Mouse (Mus musculus) cortical plate, adult 2 months (tissue): ENCODE results near the gene Aldh1l1. TPM values are rescaled to one million over a fixed set of nuclear protein-coding genes. Genes with fewer than 3 reads are reported as not detected.
"Not testable (repeated sequence)": the region's sequence is repeated elsewhere in the genome, so short reads cannot be mapped to it uniquely, and the experiment has no call there.

ENCODE experiments used
- H3K27ac ChIP-seq: fragments of 200-500 bp; 2 replicates; pipeline ENCODE4 v1.5.1; 2012; ENCODE audit warnings: low read length, control low read depth, inconsistent platforms; ENCODE audit not compliant: insufficient read depth
- H3K4me1 ChIP-seq: fragments of 200-500 bp; 2 replicates; pipeline ENCODE4 v1.6.1; 2011; ENCODE audit warnings: low read length; ENCODE audit not compliant: control insufficient read depth, insufficient read depth
- H3K4me3 ChIP-seq: fragments of 200-500 bp; 2 replicates; pipeline ENCODE4 v1.5.1; 2011; ENCODE audit warnings: mild to moderate bottlenecking, low read length, control low read depth; ENCODE audit not compliant: insufficient read depth
- CTCF ChIP-seq: fragments of 200-500 bp; IDR thresholded peaks from 2 replicates; pipeline ENCODE4 v1.5.1; 2011; ENCODE audit warnings: mild to moderate bottlenecking, control low read depth, low read length; ENCODE audit not compliant: insufficient read depth; ENCODE audit errors: extremely low read depth
- POLR2A ChIP-seq: fragments of 200-500 bp; IDR thresholded peaks from 2 replicates; pipeline ENCODE4 v1.6.1; 2011; ENCODE audit warnings: mild to moderate bottlenecking, low read length, control low read depth; ENCODE audit not compliant: insufficient read depth; ENCODE audit errors: extremely low read depth
- polyA plus RNA-seq: library from polyadenylated mRNA; depleted of rRNA; stranded (reverse); fragments of >200 nt; gene quantifications from 2 replicates; pipeline ENCODE4 v1.2.3, GENCODE M21; 2012

Gene Aldh1l1
- polyA plus RNA-seq, 1 experiment, result 83.1 TPM

- H3K27ac ChIP-seq, result no peak overlapping the region
- TF ChIP-seq CTCF, result no peak
- no peak for TF ChIP-seq POLR2A
- H3K4me1 ChIP-seq, result no peaks in the 10 kb centered on the region
- H3K4me3 ChIP-seq, result no peak overlapping the region
Observed at GRCm38 (mm10) chr6:90624733-90625132, 138.5 kb downstream of the Aldh1l1 start.

- H3K4me3 ChIP-seq, result no peak overlapping the region
- TF ChIP-seq CTCF (no peak), POLR2A (no peak)
- no peak overlapping the region for H3K27ac ChIP-seq
- H3K4me1 ChIP-seq, result no peaks in the 10 kb centered on the region
Observed at GRCm38 (mm10) chr6:90625207-90625994, 139.2 kb downstream of the Aldh1l1 start.

GRCm38 (mm10) chr6:90627556-90627955, 141.3 kb downstream of the Aldh1l1 start:
- Histone ChIP-seq H3K4me3 (no peak overlapping the region), H3K4me1 (no peaks in the 10 kb centered on the region), H3K27ac (no peak overlapping the region)
- TF ChIP-seq POLR2A (no peak), CTCF (no peak)

GRCm38 (mm10) chr6:90629506-90629905, 143.3 kb downstream of the Aldh1l1 start:
- H3K4me1 ChIP-seq, result no peaks in the 10 kb centered on the region
- no peak overlapping the region for H3K4me3 ChIP-seq
- TF ChIP-seq CTCF (no peak), POLR2A (no peak)
- H3K27ac ChIP-seq, result no peak overlapping the region

- Histone ChIP-seq H3K4me1 (no peaks in the 10 kb centered on the region), H3K27ac (no peak overlapping the region), H3K4me3 (no peak overlapping the region)
- TF ChIP-seq POLR2A (no peak), CTCF (no peak)
Observed at GRCm38 (mm10) chr6:90630427-90630826, 144.2 kb downstream of the Aldh1l1 start.

GRCm38 (mm10) chr6:90632526-90632925, 146.3 kb downstream of the Aldh1l1 start:
- H3K4me1 ChIP-seq, H3K4me3 ChIP-seq, H3K27ac ChIP-seq: not testable (repeated sequence)

GRCm38 (mm10) chr6:90635081-90635480, 148.9 kb downstream of the Aldh1l1 start:
- TF ChIP-seq POLR2A (no peak), CTCF (no peak)
- no peak overlapping the region for H3K4me3 ChIP-seq
- H3K27ac ChIP-seq, result no peak overlapping the region
- no peaks in the 10 kb centered on the region for H3K4me1 ChIP-seq

GRCm38 (mm10) chr6:90635611-90636010, 149.4 kb downstream of the Aldh1l1 start:
- Histone ChIP-seq H3K27ac (no peak overlapping the region), H3K4me1 (no peaks in the 10 kb centered on the region), H3K4me3 (no peak overlapping the region)
- TF ChIP-seq POLR2A, result no peak
- no peak for TF ChIP-seq CTCF

GRCm38 (mm10) chr6:90643057-90643456, 156.8 kb downstream of the Aldh1l1 start:
- no peaks in the 10 kb centered on the region for H3K4me1 ChIP-seq
- no peak overlapping the region for H3K27ac ChIP-seq
- TF ChIP-seq POLR2A, result no peak
- no peak for TF ChIP-seq CTCF

GRCm38 (mm10) chr6:90644965-90645364, 158.7 kb downstream of the Aldh1l1 start:
- no peaks in the 10 kb centered on the region for H3K4me1 ChIP-seq
- TF ChIP-seq POLR2A (no peak), CTCF (no peak)
- H3K27ac ChIP-seq, result no peak overlapping the region
- no peak overlapping the region for H3K4me3 ChIP-seq

More at GRCm38 (mm10) chr6:90643057-90643456, 156.8 kb downstream of the Aldh1l1 start:
- no peak overlapping the region for H3K4me3 ChIP-seq
